Mouse (Mus musculus) liver, adult 2 months (tissue): ENCODE results near the gene H2-DMa.

Experiments used
- CTCF ChIP-seq: fragments of 200-500 bp; IDR thresholded peaks from 2 replicates; pipeline ENCODE4 v1.5.1; 2011; ENCODE audit warnings: low read depth, low read length, control low read depth
- POLR2A ChIP-seq: fragments of 200-500 bp; IDR thresholded peaks from 2 replicates; pipeline ENCODE4 v1.6.1; 2011; ENCODE audit warnings: low read length, control low read depth; ENCODE audit not compliant: insufficient read depth; ENCODE audit errors: extremely low read depth

- TF ChIP-seq CTCF, result no peak
- TF ChIP-seq POLR2A, result no peak
Observed at GRCm38 (mm10) chr17:34137601-34138000, 18.3 kb downstream of the H2-DMa start.
